Mouse (Mus musculus) splenic B cell, adult 2 months (primary cell): Measurements from ENCODE around the gene Trp53bp2.

Experiments used
- DNase-seq: peaks from one replicate; pipeline ENCODE4 v3.0.0-alpha.2; 2011; ENCODE audit warnings: low read depth, low spot score
- H3K27me3 ChIP-seq: 2 replicates; pipeline ENCODE4 v1.6.1; 2012; ENCODE audit warnings: mild to moderate bottlenecking, low read length, moderate library complexity, mixed read lengths; ENCODE audit not compliant: control insufficient read depth, poor library complexity, insufficient read depth, severe bottlenecking
- H3K36me3 ChIP-seq: 2 replicates; pipeline ENCODE4 v1.6.1; 2012; ENCODE audit warnings: mild to moderate bottlenecking, low read length, moderate library complexity, mixed read lengths; ENCODE audit not compliant: control insufficient read depth, poor library complexity, insufficient read depth, severe bottlenecking

Trp53bp2 gene

GRCm38 (mm10) chr1:182386449-182386848, 22.5 kb upstream of the Trp53bp2 start:
- H3K27me3 ChIP-seq: no peaks in the 10 kb centered on the region
- DNase-seq: no peak
- H3K36me3 ChIP-seq: no peaks in the 10 kb centered on the region

- no peaks in the 10 kb centered on the region for H3K27me3 ChIP-seq
- H3K36me3 ChIP-seq: no peaks in the 10 kb centered on the region
- DNase-seq: no peak
Observed at GRCm38 (mm10) chr1:182388729-182389128, 20.2 kb upstream of the Trp53bp2 start.

GRCm38 (mm10) chr1:182398171-182398570, 10.8 kb upstream of the Trp53bp2 start:
- Histone ChIP-seq H3K27me3 (no peaks in the 10 kb centered on the region), H3K36me3 (no peaks in the 10 kb centered on the region)
- DNase-seq: no peak

GRCm38 (mm10) chr1:182398780-182399179, 10.2 kb upstream of the Trp53bp2 start:
- H3K36me3 ChIP-seq: no peaks in the 10 kb centered on the region
- DNase-seq: no peak
- no peaks in the 10 kb centered on the region for H3K27me3 ChIP-seq

- no peak for DNase-seq
- Histone ChIP-seq H3K27me3 (no peaks in the 10 kb centered on the region), H3K36me3 (no peaks in the 10 kb centered on the region)
Observed at GRCm38 (mm10) chr1:182399205-182399604, 9.8 kb upstream of the Trp53bp2 start.

GRCm38 (mm10) chr1:182399908-182400307, 9.1 kb upstream of the Trp53bp2 start:
- DNase-seq: no peak
- no peaks in the 10 kb centered on the region for H3K36me3 ChIP-seq
- no peaks in the 10 kb centered on the region for H3K27me3 ChIP-seq

- no peaks in the 10 kb centered on the region for H3K36me3 ChIP-seq
- H3K27me3 ChIP-seq: no peaks in the 10 kb centered on the region
- no peak for DNase-seq
Observed at GRCm38 (mm10) chr1:182403076-182403475, 5.9 kb upstream of the Trp53bp2 start.

DNA sequence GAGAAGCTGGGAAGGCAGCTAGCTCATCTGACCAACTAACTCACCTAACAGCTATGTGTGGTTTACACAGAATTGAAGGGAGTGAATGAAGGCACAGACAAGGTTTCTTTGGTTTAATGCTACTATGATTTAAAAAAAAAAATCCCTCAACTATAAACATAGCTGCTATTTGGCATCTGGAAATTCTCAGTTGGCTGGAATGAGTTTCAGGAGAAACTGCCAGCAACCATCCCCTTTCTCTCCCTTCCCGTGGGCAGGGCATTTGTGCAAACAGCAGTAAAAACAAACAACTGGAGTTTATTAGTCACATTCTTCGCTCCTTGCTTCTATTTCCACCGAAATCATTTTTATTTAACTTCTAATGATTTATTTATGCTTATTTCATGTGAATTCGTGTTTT, 2.4 kb upstream of the Trp53bp2 start:
- DNase-seq: no peak
- Histone ChIP-seq H3K27me3 (no peaks in the 10 kb centered on the region), H3K36me3 (no peaks in the 10 kb centered on the region)

GRCm38 (mm10) chr1:182408243-182408642, 729 bp upstream of the Trp53bp2 start:
- H3K27me3 ChIP-seq: no peaks in the 10 kb centered on the region
- no peaks in the 10 kb centered on the region for H3K36me3 ChIP-seq
- no peak for DNase-seq

GRCm38 (mm10) chr1:182409401-182410173, 615 bp downstream of the Trp53bp2 start:
- Histone ChIP-seq H3K36me3 (no peaks in the 10 kb centered on the region), H3K27me3 (no peaks in the 10 kb centered on the region)
- peak; percentile 62 for DNase-seq

GRCm38 (mm10) chr1:182412586-182413270, 3.8 kb downstream of the Trp53bp2 start:
- Histone ChIP-seq H3K36me3 (no peaks in the 10 kb centered on the region), H3K27me3 (no peaks in the 10 kb centered on the region)
- no peak for DNase-seq

- no peaks in the 10 kb centered on the region for H3K36me3 ChIP-seq
- H3K27me3 ChIP-seq: no peaks in the 10 kb centered on the region
- DNase-seq: no peak
Observed at GRCm38 (mm10) chr1:182419481-182419880, 10.5 kb downstream of the Trp53bp2 start.

DNA sequence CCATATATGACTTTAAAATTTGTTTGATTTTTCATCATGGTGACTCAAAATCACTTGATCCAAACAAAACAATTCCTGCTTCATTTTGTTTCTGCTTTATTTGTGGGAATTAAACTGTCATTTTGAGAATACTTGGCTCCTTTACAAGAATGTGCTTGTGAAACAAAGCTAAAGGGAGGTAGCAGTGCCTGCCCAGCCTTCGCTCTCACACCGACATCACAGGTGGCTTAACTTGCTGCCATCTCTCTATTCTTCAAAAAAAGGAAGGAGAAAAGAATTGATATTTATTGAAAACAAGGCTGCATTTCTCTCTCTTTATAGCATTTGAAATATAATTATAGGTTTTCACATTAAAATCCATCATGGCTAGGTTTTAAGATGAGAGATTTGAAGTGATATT, 15.3 kb downstream of the Trp53bp2 start:
- H3K36me3 ChIP-seq: 0 out of 2 replicates have a peak, but pooled peaks cover 2% of the 10 kb centered on the region
- DNase-seq: no peak
- no peaks in the 10 kb centered on the region for H3K27me3 ChIP-seq

GRCm38 (mm10) chr1:182425176-182425575, 16.2 kb downstream of the Trp53bp2 start:
- no peaks in the 10 kb centered on the region for H3K27me3 ChIP-seq
- DNase-seq: no peak
- H3K36me3 ChIP-seq: 0 out of 2 replicates have a peak, but pooled peaks cover 2% of the 10 kb centered on the region

DNA sequence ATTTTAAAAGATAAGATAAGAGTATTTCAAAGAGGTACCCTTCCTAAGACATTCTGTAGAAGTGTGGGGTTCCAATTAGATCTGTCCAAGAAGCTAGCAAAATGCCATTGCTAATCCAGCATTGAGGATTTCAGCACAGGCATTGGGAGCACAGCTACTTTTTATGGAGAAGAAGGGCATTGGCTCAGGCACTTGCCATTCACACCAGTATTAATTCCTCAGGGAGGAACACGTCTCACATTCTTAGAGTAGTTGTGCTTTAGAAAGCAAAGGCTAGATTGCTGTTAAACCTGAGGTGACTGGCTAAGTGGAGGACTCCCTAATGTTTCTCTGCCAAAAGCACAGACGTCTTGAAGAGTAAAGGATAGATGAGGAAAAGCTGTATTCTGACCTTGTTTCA, 17.5 kb downstream of the Trp53bp2 start:
- no peak for DNase-seq
- Histone ChIP-seq H3K36me3 (0 out of 2 replicates have a peak, but pooled peaks cover 2% of the 10 kb centered on the region), H3K27me3 (no peaks in the 10 kb centered on the region)
